Mouse (Mus musculus): ENCODE data around the gene Sh3bp1. TPM values are rescaled to one million over a fixed set of nuclear protein-coding genes. Genes with fewer than 3 reads are reported as not detected.
A peak's percentile ranks its signal among the peaks of the same experiment; 100 is the strongest.

Gene Sh3bp1
- polyA plus RNA-seq, 1 experiment from 2014 or later: 3.7 TPM

DNA sequence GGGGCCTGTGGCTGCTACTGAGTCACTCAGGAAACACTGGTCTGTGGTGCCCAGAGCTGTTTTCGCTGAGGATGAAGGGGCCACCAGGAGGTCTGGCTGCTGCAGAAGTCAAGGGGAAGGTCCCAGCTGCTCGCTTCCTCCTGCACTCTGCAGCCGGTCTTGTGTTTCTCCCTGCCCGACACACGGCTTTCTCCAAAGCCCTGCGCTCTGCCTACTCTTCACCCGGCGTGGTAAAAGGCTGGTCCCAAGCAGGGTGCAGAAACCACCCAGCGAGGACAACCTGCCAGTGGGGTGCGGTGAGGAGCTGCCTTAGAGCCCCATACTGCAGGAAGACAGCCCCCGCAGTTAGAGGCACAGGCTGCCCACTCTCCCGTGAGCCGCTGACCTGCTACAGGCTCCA lies 4.8 kb upstream of the Sh3bp1 start:
- Histone ChIP-seq H3K4me1 (replicated peaks; ENCODE audit: control insufficient read depth, insufficient read depth, low read length) (peaks cover 2% of the 10 kb centered on the region), H3K4me2 (replicated peaks) (no peak overlapping the region), H3K27ac (0 out of 2 replicates have a peak overlapping the region, but pooled peaks have one; percentile 5), H3K36me3 (replicated peaks; ENCODE audit: control insufficient read depth, insufficient read depth) (peaks cover 47% of the 10 kb centered on the region), H3K4me3 (replicated peaks; ENCODE audit: low read length) (no peak overlapping the region), H3K27me3 (ENCODE audit: control insufficient read depth, insufficient read depth, low read length) (peaks cover 5% of the 10 kb centered on the region; the same call in 1 of the 2 replicates), H3K9me3 (ENCODE audit: control insufficient read depth, low read length) (no peaks in the 10 kb centered on the region), H3K9ac (no peak overlapping the region)
- no peak for ATAC-seq (ENCODE audit: low FRiP score)
- DNase-seq (ENCODE audit: low spot score): no peak
- 81% methylated on average over 13 of the region's 13 CpGs for WGBS

- Histone ChIP-seq H3K9me3 (ENCODE audit: control insufficient read depth, low read length) (no peaks in the 10 kb centered on the region), H3K27me3 (ENCODE audit: control insufficient read depth, insufficient read depth, low read length) (peaks cover 13% of the 10 kb centered on the region), H3K4me2 (replicated peaks) (no peak overlapping the region), H3K4me1 (replicated peaks; ENCODE audit: control insufficient read depth, insufficient read depth, low read length) (peaks cover 7% of the 10 kb centered on the region), H3K36me3 (replicated peaks; ENCODE audit: control insufficient read depth, insufficient read depth) (peaks cover 40% of the 10 kb centered on the region), H3K27ac (no peak overlapping the region), H3K4me3 (replicated peaks; ENCODE audit: low read length) (no peak overlapping the region), H3K9ac (no peak overlapping the region)
- WGBS: 83% methylated on average over 2 of the region's 2 CpGs
- ATAC-seq (ENCODE audit: low FRiP score): no peak
- DNase-seq (ENCODE audit: low spot score): no peak
Measured at GRCm38 (mm10) chr15:78895741-78896140, 3.8 kb upstream of the Sh3bp1 start.

DNA sequence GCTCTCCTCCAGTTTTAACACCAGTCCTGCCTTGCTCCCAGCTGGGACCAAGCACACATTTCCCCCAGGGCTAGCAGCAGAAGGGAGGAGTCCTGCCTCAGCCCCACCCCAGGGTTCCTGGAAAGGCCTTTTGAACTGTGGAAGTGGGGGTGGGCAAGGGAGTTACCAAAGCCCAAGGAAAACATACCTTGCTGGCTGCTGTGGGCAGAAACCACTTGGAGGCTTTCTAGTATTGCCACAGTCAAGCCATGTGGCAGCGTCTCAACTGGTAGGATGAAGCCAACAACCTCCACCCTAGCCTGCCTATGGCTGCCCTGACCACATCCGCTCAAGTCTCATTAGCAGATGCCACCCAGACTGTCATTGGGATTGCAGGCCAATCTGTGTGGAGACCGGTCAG lies 3.4 kb upstream of the Sh3bp1 start:
- DNase-seq (ENCODE audit: low spot score): no peak
- Histone ChIP-seq H3K27ac (no peak overlapping the region), H3K27me3 (ENCODE audit: control insufficient read depth, insufficient read depth, low read length) (peaks cover 17% of the 10 kb centered on the region), H3K4me3 (replicated peaks; ENCODE audit: low read length) (no peak overlapping the region), H3K4me1 (replicated peaks; ENCODE audit: control insufficient read depth, insufficient read depth, low read length) (peaks cover 7% of the 10 kb centered on the region), H3K9ac (no peak overlapping the region), H3K4me2 (replicated peaks) (no peak overlapping the region), H3K36me3 (replicated peaks; ENCODE audit: control insufficient read depth, insufficient read depth) (peaks cover 36% of the 10 kb centered on the region), H3K9me3 (ENCODE audit: control insufficient read depth, low read length) (no peaks in the 10 kb centered on the region)
- ATAC-seq (ENCODE audit: low FRiP score): no peak
- WGBS: 78% methylated on average over 3 of the region's 3 CpGs

DNA sequence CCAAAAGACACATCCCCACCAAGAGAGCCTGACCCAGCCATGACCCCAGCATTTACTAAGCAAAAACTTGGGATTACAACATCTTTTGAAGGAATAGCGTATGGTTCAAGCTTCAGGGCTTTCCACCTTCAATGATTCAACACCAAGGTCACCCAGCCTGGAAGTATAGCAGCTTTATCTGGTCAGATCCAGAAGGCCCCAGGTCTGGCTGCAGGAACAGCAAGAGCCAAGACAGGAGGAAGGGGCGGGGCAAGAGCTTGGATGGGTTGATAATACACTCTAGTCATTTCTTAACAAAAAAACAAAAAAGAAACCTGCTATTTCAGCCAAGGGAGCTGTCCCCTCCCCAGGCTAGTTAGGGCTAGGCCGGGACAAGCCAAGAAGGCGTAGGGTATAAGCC lies 2.1 kb upstream of the Sh3bp1 start:
- DNase-seq (ENCODE audit: low spot score) (no peak), ATAC-seq (ENCODE audit: low FRiP score) (no peak)
- no peak overlapping the region for H3K4me2 ChIP-seq (replicated peaks)
- no peak overlapping the region for H3K9ac ChIP-seq
- H3K27ac ChIP-seq: no peak overlapping the region
- WGBS: 92% methylated on average over 4 of the region's 4 CpGs
- peaks cover 7% of the 10 kb centered on the region for H3K4me1 ChIP-seq (replicated peaks; ENCODE audit: control insufficient read depth, insufficient read depth, low read length)
- no peak overlapping the region for H3K4me3 ChIP-seq (replicated peaks; ENCODE audit: low read length)
- H3K9me3 ChIP-seq (ENCODE audit: control insufficient read depth, low read length): no peaks in the 10 kb centered on the region
- peaks cover 23% of the 10 kb centered on the region for H3K36me3 ChIP-seq (replicated peaks; ENCODE audit: control insufficient read depth, insufficient read depth)
- peaks cover 17% of the 10 kb centered on the region for H3K27me3 ChIP-seq (ENCODE audit: control insufficient read depth, insufficient read depth, low read length)

GRCm38 (mm10) chr15:78898507-78899001 lies 1.0 kb upstream of the Sh3bp1 start:
- Histone ChIP-seq H3K4me3 (replicated peaks; ENCODE audit: low read length) (no peak overlapping the region), H3K27ac (no peak overlapping the region), H3K9me3 (ENCODE audit: control insufficient read depth, low read length) (no peaks in the 10 kb centered on the region), H3K4me1 (replicated peaks; ENCODE audit: control insufficient read depth, insufficient read depth, low read length) (peaks cover 7% of the 10 kb centered on the region), H3K9ac (no peak overlapping the region), H3K27me3 (ENCODE audit: control insufficient read depth, insufficient read depth, low read length) (peaks cover 17% of the 10 kb centered on the region), H3K4me2 (replicated peaks) (no peak overlapping the region), H3K36me3 (replicated peaks; ENCODE audit: control insufficient read depth, insufficient read depth) (peaks cover 13% of the 10 kb centered on the region)
- WGBS: 59% methylated on average over 6 of the region's 6 CpGs
- ATAC-seq (ENCODE audit: low FRiP score) (no peak), DNase-seq (ENCODE audit: low spot score) (no peak)

GRCm38 (mm10) chr15:78899409-78899739 lies 194 bp upstream of the Sh3bp1 start, which contains the start of gene Gm49510:
TSS of gene Gm49510 (plus strand) at chr15:78899667.
- WGBS: 4% methylated on average over 17 of the region's 20 CpGs
- H3K4me2 ChIP-seq (replicated peaks): peak within 1 kb of the TSS; percentile 79
- H3K4me1 ChIP-seq (replicated peaks; ENCODE audit: control insufficient read depth, insufficient read depth, low read length): peaks cover 7% of the 10 kb centered on the region
- ATAC-seq (ENCODE audit: low FRiP score) (no peak), DNase-seq (ENCODE audit: low spot score) (no peak)
- H3K27ac ChIP-seq: no peak within 1 kb of the TSS
- H3K9me3 ChIP-seq (ENCODE audit: control insufficient read depth, low read length): no peaks in the 10 kb centered on the region
- H3K27me3 ChIP-seq (ENCODE audit: control insufficient read depth, insufficient read depth, low read length): peaks cover 17% of the 10 kb centered on the region
- peak within 1 kb of the TSS; percentile 55 for H3K9ac ChIP-seq
- peaks cover 9% of the 10 kb centered on the region for H3K36me3 ChIP-seq (replicated peaks; ENCODE audit: control insufficient read depth, insufficient read depth)
- H3K4me3 ChIP-seq (replicated peaks; ENCODE audit: low read length): peak within 1 kb of the TSS; percentile 40

DNA sequence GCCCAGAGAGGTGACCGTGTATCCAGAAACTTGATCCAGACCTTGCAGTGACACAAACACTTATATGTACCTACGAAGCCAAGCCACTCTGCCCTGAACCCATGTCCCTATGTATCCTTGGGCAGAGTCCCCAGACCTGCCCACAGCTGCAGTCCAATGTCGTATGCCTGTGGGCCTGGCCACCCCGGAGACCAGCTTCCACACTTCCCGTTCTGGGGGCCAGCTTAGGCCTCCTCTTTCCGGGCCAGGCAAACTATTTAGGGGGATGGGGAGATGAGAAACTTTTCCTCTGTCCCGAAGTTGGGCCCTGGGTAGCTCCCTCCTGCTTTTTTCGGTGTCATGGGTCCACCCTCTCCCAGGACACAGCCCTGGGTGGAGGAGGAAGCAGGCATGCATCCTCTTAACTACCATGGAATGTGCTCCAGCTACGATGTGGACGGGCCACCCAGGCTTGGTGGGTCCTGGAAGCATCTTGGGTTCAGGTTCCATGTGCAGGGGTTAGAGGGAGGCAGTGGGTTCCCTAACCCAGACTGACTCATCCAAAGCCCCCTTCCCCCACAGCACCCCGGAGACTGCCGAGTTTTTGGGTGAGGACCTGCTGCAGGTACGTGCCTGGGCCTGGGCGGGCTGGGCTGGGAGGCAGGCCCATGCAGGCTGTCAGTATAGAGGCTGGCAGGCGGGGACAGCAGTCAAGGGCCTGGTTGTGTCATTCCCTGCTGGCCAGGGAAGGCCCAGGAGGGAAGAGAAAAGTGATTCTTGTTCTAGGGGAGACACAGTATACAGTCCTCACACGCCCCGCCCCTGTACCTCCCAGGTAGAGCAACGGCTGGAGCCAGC lies 1.2 kb downstream of the Sh3bp1 start:
- Histone ChIP-seq H3K9ac (no peak overlapping the region), H3K4me3 (replicated peaks; ENCODE audit: low read length) (peak overlapping the region; percentile 40)
- DNase-seq (ENCODE audit: low spot score): no peak

DNA sequence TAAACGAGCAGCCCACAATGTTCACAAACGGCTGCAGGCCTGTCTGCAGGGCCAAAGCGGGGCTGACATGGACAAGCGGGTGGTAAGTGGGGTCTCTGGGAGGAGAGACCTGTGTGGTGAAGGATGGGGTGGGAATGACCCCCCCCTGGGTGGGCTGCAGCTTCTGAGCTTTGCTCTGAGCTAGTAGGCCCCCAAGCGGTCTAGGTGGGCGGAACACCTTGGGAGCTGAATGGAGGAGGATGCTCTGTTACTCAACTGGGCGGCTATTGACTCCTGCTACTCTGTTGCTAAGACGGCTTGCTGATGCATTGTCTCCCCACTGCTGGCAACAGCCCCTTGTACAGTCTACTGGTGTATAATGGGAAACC lies 1.8 kb downstream of the Sh3bp1 start:
- WGBS: 43% methylated on average over 8 of the region's 8 CpGs
- Histone ChIP-seq H3K9ac (no peak overlapping the region), H3K27me3 (ENCODE audit: control insufficient read depth, insufficient read depth, low read length) (peaks cover 17% of the 10 kb centered on the region), H3K4me2 (replicated peaks) (no peak overlapping the region), H3K36me3 (replicated peaks; ENCODE audit: control insufficient read depth, insufficient read depth) (no peaks in the 10 kb centered on the region), H3K4me1 (replicated peaks; ENCODE audit: control insufficient read depth, insufficient read depth, low read length) (peaks cover 7% of the 10 kb centered on the region), H3K4me3 (replicated peaks; ENCODE audit: low read length) (no peak overlapping the region), H3K27ac (no peak overlapping the region), H3K9me3 (ENCODE audit: control insufficient read depth, low read length) (no peaks in the 10 kb centered on the region)
- no peak for ATAC-seq (ENCODE audit: low FRiP score)
- DNase-seq (ENCODE audit: low spot score): no peak

More for the DNA sequence above, 1.2 kb downstream of the Sh3bp1 start:
- Histone ChIP-seq H3K4me2 (replicated peaks) (peak overlapping the region; percentile 79), H3K36me3 (replicated peaks; ENCODE audit: control insufficient read depth, insufficient read depth) (no peaks in the 10 kb centered on the region), H3K27ac (no peak overlapping the region), H3K27me3 (ENCODE audit: control insufficient read depth, insufficient read depth, low read length) (peaks cover 17% of the 10 kb centered on the region), H3K4me1 (replicated peaks; ENCODE audit: control insufficient read depth, insufficient read depth, low read length) (peaks cover 7% of the 10 kb centered on the region), H3K9me3 (ENCODE audit: control insufficient read depth, low read length) (no peaks in the 10 kb centered on the region)
- no peak for ATAC-seq (ENCODE audit: low FRiP score)
- 28% methylated on average over 18 of the region's 18 CpGs for WGBS

- H3K4me2 ChIP-seq (replicated peaks): no peak overlapping the region
- H3K9me3 ChIP-seq (ENCODE audit: control insufficient read depth, low read length): no peaks in the 10 kb centered on the region
- no peak overlapping the region for H3K4me3 ChIP-seq (replicated peaks; ENCODE audit: low read length)
- peaks cover 17% of the 10 kb centered on the region for H3K27me3 ChIP-seq (ENCODE audit: control insufficient read depth, insufficient read depth, low read length)
- ATAC-seq (ENCODE audit: low FRiP score) (no peak), DNase-seq (ENCODE audit: low spot score) (peak; percentile 88)
- no peak overlapping the region for H3K9ac ChIP-seq
- H3K36me3 ChIP-seq (replicated peaks; ENCODE audit: control insufficient read depth, insufficient read depth): no peaks in the 10 kb centered on the region
- H3K27ac ChIP-seq: no peak overlapping the region
- WGBS: 4% methylated on average over 2 of the region's 2 CpGs
- H3K4me1 ChIP-seq (replicated peaks; ENCODE audit: control insufficient read depth, insufficient read depth, low read length): peaks cover 7% of the 10 kb centered on the region
Measured at GRCm38 (mm10) chr15:78903243-78903642, 3.7 kb downstream of the Sh3bp1 start.
